Mouse (Mus musculus) embryonic facial prominence, embryonic 15.5 days (tissue): Measurements from ENCODE around the gene Hoxa7. TPM values are rescaled to one million over a fixed set of nuclear protein-coding genes. Genes with fewer than 3 reads are reported as not detected.
A peak's percentile ranks its signal among the peaks of the same experiment; 100 is the strongest.

Source experiments
- ATAC-seq: fragments of 200-750 bp; cut with Nextera tagmentation; 2 replicates; pipeline ENCODE4 v1.8.0; 2017; ENCODE audit warnings: low read depth, moderate TSS enrichment; ENCODE audit not compliant: insufficient number of reproducible peaks, low FRiP score, low TSS enrichment
- H3K27ac ChIP-seq: fragments of 300-500 bp; sonication (generic); replicated peaks from 2 replicates; pipeline ENCODE4 v1.5.1; 2015; ENCODE audit warnings: mild to moderate bottlenecking, inconsistent platforms
- H3K27me3 ChIP-seq: fragments of 300-500 bp; sonication (generic); 2 replicates; pipeline ENCODE4 v1.6.1; 2015; ENCODE audit warnings: inconsistent platforms
- H3K36me3 ChIP-seq: fragments of 300-500 bp; sonication (generic); 2 replicates; pipeline ENCODE4 v1.6.1; 2015; ENCODE audit warnings: mild to moderate bottlenecking, inconsistent platforms
- H3K4me1 ChIP-seq: fragments of 300-500 bp; sonication (generic); 2 replicates; pipeline ENCODE4 v1.6.1; 2015; ENCODE audit warnings: inconsistent platforms
- H3K4me2 ChIP-seq: fragments of 300-500 bp; sonication (generic); replicated peaks from 2 replicates; pipeline ENCODE4 v1.6.1; 2015; ENCODE audit warnings: mild to moderate bottlenecking, inconsistent platforms
- H3K4me3 ChIP-seq: fragments of 300-500 bp; sonication (generic); replicated peaks from 2 replicates; pipeline ENCODE4 v1.5.1; 2015; ENCODE audit warnings: mild to moderate bottlenecking, inconsistent platforms
- H3K9ac ChIP-seq: fragments of 300-500 bp; sonication (generic); 2 replicates; pipeline ENCODE4 v1.6.1; 2015; ENCODE audit warnings: inconsistent platforms
- H3K9me3 ChIP-seq: fragments of 300-500 bp; sonication (generic); replicated peaks from 2 replicates; pipeline ENCODE4 v1.6.1; 2016; ENCODE audit warnings: inconsistent platforms
- WGBS: fragments of 180-500 bp; shearing (Covaris S2); methylation state at CpG from one replicate; pipeline ENCODE4 v1.1.7; 2015; 5-methylcytosine and 5-hydroxymethylcytosine counted together
- polyA plus RNA-seq: library from polyadenylated mRNA; unstranded; fragments of >200 nt; fragmentation: Nextera tagmentation; extraction: Ambion mirVana; gene quantifications from 2 replicates; pipeline ENCODE4 v1.2.1, GENCODE M21; 2015

Gene Hoxa7
- polyA plus RNA-seq, 1 experiment from 2014 or later: not detected

DNA sequence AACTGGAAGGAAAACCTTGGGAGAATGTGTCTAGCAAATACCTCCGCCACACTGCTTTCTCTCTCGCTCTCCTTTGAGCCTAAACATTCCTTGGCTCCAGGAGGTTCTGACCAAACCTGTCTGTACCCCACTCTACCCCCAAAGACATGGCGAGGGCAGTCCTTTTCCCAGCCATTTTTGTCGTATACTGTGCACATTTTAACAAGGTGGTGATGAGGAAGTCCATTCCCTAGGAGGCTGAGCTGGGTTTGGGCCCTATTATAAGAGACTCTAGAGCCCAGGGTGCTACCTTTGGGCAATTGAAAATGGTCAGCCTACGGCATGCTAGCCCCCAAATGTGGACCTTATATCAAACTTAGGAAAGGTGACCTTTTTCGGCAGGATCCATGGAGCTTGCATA is 14.2 kb upstream of the Hoxa7 start:
- no peaks in the 10 kb centered on the region for H3K9me3 ChIP-seq
- ATAC-seq: no peak
- no peak overlapping the region for H3K4me2 ChIP-seq
- H3K27me3 ChIP-seq: peaks cover 95% of the 10 kb centered on the region
- H3K4me3 ChIP-seq: no peak overlapping the region
- H3K36me3 ChIP-seq: no peaks in the 10 kb centered on the region
- no peak overlapping the region for H3K9ac ChIP-seq
- no peak overlapping the region for H3K27ac ChIP-seq
- WGBS: 18% methylated on average over 6 of the region's 6 CpGs
- peaks cover 20% of the 10 kb centered on the region for H3K4me1 ChIP-seq

DNA sequence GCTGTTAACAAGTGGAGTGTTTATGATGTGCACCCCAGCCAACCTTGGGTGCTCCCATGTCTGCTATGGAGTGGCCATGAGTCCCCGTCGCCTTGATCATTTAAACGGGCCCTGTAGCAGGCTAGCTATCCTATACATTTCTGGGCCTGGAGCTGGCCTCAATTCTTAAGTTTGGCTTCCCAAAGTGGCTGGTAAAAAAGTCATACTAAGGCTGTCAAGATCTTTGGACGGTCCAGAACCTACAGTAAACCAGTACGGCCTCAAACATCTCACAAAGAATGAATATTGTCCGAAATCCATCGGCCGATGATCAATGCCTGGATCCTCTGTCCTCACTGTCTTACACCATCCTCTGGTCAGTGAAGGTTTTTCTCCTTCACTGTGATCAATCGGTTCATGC is 13.6 kb upstream of the Hoxa7 start:
- Histone ChIP-seq H3K27me3 (peaks cover 95% of the 10 kb centered on the region), H3K9me3 (no peaks in the 10 kb centered on the region), H3K4me3 (no peak overlapping the region), H3K36me3 (no peaks in the 10 kb centered on the region), H3K4me1 (peaks cover 20% of the 10 kb centered on the region), H3K27ac (no peak overlapping the region), H3K4me2 (no peak overlapping the region), H3K9ac (no peak overlapping the region)
- ATAC-seq: no peak
- whole genome bisulfite sequencing: 23% methylated on average over 9 of the region's 9 CpGs

DNA sequence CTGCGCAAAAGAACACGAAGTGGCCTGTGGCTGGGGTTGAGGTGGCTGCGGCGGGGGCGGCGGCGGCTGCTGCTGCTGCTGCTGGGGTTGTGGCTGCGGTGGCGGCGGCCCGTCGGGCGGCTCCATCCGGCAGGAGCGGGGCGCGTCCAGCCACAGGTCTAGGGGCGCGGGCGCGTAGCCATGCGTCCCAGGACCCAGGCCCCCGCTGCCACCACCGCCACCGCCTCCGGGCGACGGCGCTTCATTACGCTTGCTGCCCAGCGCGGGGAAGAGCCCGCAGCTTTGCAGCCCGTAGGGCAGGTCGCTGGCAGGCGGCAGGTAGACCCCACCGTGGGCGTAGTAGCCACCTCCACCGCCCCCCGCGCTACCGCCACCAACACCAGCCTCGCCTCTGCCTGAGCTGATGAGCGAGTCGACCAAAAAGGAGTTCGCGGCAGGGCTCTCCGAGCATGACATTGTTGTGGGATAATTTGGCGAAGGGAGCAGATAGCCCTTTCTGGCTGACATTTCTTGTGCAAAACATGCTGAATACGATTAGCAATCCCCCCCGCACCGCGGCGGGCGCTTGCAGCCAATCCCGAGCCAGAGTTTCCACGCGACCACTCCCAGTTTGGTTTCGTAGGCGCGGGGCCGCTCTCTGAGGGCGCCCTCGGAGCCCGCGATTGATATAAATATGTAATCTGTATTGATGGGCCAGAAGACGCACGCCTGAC is 12.9 kb upstream of the Hoxa7 start:
- Histone ChIP-seq H3K4me3 (peak overlapping the region; percentile 13; the same call in 1 of the 2 replicates), H3K4me1 (peaks cover 16% of the 10 kb centered on the region), H3K9ac (no peak overlapping the region), H3K4me2 (no peak overlapping the region), H3K36me3 (no peaks in the 10 kb centered on the region), H3K27me3 (peaks cover 95% of the 10 kb centered on the region), H3K9me3 (no peaks in the 10 kb centered on the region), H3K27ac (no peak overlapping the region)
- ATAC-seq: no peak
- under 1% methylated on average over 65 of the region's 68 CpGs for WGBS

DNA sequence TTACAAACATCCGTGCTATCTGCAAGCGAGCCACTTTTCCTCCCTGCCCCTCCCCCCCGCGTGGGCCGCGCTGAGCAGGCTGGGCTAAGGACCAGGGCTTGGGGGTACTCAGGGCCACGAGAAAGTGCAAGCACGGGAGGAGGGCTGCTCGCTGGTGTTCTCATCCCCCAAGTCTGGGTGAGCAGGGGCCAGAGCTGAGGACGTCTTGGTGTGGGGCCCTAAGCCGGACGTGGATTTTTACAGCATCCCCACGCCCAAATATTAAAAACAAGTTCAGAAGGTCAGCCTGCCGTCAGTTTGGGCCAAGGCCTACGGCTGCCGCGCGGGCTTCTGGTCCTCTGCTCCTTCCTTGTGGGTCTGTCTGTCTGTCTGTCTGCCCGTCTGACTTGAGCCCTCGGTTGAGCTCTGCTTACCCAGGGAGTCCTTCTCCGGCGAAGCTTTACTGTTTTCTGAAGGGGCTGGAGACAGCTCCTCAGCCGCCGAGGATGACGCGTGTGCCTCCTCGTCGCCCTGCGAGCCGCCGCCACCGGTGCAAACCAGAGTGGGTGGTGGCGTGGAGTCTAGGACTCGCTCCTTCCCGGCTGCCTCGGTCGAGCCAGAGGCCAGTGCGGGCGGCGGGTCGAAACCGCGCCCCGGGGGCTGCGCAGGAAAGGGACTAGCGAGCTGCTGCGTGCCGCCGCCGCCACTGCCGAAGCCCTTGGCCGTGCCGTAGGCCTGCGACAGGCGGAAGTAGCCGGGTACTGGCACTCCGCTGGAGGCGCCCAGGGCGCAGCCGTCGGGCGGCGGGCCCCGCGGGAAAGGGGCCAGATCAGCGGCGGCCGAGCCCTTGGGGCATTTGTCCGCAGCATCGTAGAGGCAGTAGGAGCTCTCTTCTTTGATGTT is 12.1 kb upstream of the Hoxa7 start:
- WGBS: under 1% methylated on average over 70 of the region's 70 CpGs
- Histone ChIP-seq H3K27me3 (peaks cover 97% of the 10 kb centered on the region), H3K27ac (no peak overlapping the region), H3K4me2 (no peak overlapping the region), H3K9me3 (no peaks in the 10 kb centered on the region), H3K4me3 (peak overlapping the region; percentile 13; the same call in 1 of the 2 replicates), H3K36me3 (no peaks in the 10 kb centered on the region), H3K4me1 (peaks cover 19% of the 10 kb centered on the region), H3K9ac (no peak overlapping the region)
- ATAC-seq: no peak

DNA sequence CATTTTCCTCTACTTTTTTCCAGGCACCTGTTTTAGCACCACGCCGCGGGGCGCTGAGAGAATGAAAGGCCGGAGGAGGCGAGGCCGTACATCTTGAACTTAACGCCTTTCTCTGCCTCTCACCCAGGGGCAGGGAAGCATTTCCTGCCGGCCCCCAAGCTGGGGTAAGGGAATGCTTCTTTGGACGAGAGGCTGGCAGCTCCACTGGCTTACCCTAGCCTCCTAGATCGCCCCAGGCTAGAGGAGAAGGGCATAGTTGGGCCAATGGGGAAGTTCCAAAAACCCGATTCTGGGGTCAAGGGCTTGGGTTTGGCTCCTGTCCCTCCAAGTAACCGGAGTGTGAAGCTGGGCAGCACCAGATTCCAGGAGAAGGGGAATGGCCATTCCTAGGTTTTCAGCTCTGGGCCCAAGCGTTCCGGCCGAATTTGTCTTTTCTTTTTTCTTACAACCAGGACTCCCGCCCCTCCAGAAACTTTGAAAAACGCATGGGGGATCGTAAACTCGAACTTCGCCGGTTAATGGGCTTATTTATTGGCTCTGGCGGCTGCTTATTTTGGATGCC is 11.4 kb upstream of the Hoxa7 start:
- no peak for ATAC-seq
- Histone ChIP-seq H3K9me3 (no peaks in the 10 kb centered on the region), H3K27me3 (peaks cover 96% of the 10 kb centered on the region), H3K9ac (no peak overlapping the region), H3K27ac (no peak overlapping the region), H3K4me2 (no peak overlapping the region), H3K4me3 (no peak overlapping the region), H3K4me1 (peaks cover 19% of the 10 kb centered on the region), H3K36me3 (no peaks in the 10 kb centered on the region)
- 1% methylated on average over 23 of the region's 23 CpGs for WGBS

DNA sequence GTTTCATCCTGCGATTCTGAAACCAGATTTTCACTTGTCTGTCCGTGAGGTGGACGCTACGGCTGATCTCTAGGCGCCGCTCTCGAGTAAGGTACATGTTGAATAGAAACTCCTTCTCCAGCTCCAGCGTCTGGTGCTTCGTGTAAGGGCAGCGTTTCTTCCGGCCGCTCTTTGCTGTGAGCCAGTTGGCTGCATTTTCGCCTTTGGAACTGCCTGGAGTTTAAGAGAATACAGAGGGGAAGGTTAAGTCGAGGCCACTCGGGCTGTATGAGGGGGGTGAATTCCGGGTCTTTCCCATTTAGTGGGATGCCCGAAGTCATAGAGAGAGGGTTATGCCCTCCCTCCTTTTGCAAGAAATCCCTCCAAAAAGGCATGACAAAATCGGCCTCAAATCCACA is 10.9 kb upstream of the Hoxa7 start:
- peaks cover 19% of the 10 kb centered on the region for H3K4me1 ChIP-seq
- no peak for ATAC-seq
- H3K9ac ChIP-seq: no peak overlapping the region
- H3K36me3 ChIP-seq: no peaks in the 10 kb centered on the region
- H3K27ac ChIP-seq: no peak overlapping the region
- H3K4me3 ChIP-seq: no peak overlapping the region
- H3K4me2 ChIP-seq: no peak overlapping the region
- peaks cover 95% of the 10 kb centered on the region for H3K27me3 ChIP-seq
- no peaks in the 10 kb centered on the region for H3K9me3 ChIP-seq
- WGBS: under 1% methylated on average over 18 of the region's 18 CpGs

DNA sequence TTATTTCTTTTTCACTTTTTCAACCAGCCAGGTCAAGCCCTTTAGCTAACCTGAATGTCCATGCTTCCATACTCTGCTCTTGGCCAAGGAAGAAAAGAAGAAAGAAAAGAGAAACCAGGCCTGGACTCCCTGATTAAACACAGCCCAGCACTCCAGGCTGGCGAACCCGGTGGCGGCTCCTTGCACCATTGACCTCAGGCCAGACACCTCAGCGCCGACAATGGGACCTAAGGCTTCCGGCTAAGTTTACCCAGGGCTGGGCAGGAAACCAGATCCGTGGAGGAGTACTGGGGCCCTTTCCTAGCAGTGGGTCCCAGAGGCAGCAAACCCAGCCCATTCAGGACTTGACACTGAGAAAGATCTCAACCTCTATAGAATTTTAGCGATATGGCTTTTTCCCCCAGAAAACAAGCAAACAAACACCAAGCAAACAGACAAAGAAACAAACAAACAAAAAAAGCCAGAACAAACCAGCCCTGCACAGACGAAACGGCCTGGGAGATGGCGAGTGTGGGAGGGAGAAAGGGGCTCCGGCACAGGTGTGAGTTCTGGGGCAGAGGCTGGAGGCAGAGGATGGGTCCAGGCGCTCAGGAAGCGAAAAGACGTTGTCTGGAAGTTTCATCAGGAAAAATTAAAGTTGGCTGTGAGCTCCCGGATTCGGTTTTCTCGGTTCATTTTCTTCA is 10.4 kb upstream of the Hoxa7 start:
- WGBS: 1% methylated on average over 18 of the region's 18 CpGs
- no peak overlapping the region for H3K4me2 ChIP-seq

DNA sequence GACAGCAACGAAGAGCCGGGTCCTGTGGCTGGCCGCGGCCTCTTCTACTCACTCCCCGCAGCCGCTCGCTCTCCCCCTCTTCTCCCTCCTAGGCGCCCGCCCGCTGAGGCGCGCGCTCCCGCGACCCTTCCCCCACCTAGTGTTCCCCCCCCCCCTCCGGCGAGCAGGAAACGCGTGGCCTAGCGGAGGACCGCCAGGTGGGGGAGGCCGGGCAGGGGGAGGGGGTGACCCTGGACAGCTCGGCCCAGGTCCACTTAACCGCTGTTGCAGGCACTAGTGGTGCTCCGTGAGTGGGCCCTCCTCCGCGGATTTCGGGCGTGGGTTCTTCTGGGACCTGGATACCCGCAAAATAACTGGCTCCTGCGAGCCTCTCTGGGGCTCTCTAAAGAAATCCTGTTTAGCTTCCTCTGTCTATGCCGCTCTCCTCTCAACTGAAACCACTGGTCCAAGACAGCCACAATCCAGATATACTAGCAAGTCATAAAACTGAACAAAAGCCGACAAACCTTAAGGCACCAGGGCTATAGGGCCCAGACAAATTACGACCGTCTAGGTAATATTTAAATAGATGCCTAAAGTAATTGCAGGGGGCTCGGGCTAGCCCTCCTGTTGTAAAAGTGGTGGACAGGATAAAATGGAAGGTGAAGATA is 9.0 kb upstream of the Hoxa7 start, which contains the start of gene Hoxa9:
Gene Hoxa9 (minus strand): TSS at position 574 of the 650 bp plus-strand sequence.
- H3K27me3 ChIP-seq: peaks cover 95% of the 10 kb centered on the region
- no peaks in the 10 kb centered on the region for H3K9me3 ChIP-seq
- no peaks in the 10 kb centered on the region for H3K36me3 ChIP-seq
- peaks cover 24% of the 10 kb centered on the region for H3K4me1 ChIP-seq
- H3K27ac ChIP-seq: no peak within 1 kb of the TSS
- H3K4me2 ChIP-seq: no peak within 1 kb of the TSS
- no peak for ATAC-seq
- under 1% methylated on average over 32 of the region's 36 CpGs for WGBS
- no peak within 1 kb of the TSS; the same call in 1 of the 2 replicates for H3K4me3 ChIP-seq
- no peak within 1 kb of the TSS for H3K9ac ChIP-seq

More for the DNA sequence above, 10.4 kb upstream of the Hoxa7 start:
- Histone ChIP-seq H3K4me3 (no peak overlapping the region), H3K27me3 (peaks cover 95% of the 10 kb centered on the region), H3K27ac (no peak overlapping the region), H3K9me3 (no peaks in the 10 kb centered on the region), H3K9ac (no peak overlapping the region), H3K36me3 (no peaks in the 10 kb centered on the region), H3K4me1 (peaks cover 19% of the 10 kb centered on the region)
- ATAC-seq: no peak

DNA sequence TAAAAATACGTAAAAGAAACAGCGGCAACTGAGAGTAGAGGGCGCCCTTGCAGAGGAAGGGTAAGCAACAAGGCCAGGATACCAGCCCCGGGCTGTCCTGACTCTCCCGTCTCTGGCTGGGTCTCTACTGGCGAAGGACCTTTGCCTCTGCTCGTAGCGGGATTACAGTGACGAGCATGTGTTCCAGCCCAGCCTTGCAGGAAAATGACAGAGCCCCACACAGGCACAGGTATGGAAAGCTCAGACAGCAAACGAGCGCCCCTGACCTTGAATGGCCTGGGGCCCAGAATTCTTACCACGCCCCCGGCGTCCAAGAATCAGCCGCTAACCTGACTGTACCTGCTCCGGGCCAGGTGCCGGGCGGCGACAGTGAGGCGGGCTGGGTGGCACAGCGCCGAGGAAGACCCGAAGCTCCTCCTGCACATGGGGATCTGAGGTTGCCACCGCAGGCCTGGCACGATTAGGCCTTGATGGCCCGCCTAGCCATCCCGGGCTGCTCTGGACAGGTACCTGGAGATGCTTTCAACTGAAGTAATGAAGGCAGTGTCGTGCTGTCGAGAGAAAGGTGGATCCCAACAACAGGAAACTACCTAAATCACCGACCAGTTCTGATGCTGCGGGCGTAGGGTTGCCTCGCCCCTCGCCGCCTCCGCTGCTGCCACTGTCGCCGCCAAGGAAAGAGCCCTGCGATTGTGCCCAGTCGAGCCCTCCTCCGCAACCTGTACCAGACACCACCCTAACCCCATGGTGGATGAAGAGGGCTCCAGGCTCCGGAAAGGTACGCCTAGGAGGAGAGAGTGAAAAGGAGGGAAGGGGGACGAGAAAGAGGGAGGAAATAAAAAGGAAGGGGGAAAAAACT is 8.1 kb upstream of the Hoxa7 start:
- H3K36me3 ChIP-seq: no peaks in the 10 kb centered on the region
- H3K27ac ChIP-seq: no peak overlapping the region
- H3K9me3 ChIP-seq: no peaks in the 10 kb centered on the region
- H3K4me1 ChIP-seq: peaks cover 28% of the 10 kb centered on the region
- no peak overlapping the region for H3K9ac ChIP-seq
- peaks cover 95% of the 10 kb centered on the region for H3K27me3 ChIP-seq
- no peak overlapping the region for H3K4me3 ChIP-seq
- 3% methylated on average over 44 of the region's 44 CpGs for WGBS
- no peak overlapping the region for H3K4me2 ChIP-seq
- ATAC-seq: no peak
